Mouse (Mus musculus) monocyte, adult 59 days (primary cell): Measurements from ENCODE around the gene Prkaa1. TPM values are rescaled to one million over a fixed set of nuclear protein-coding genes. Genes with fewer than 3 reads are reported as not detected.

Experiments used
- total RNA-seq, 2 experiments: library from RNA; stranded (reverse); gene quantifications; one replicate each; pipeline ENCODE4 v1.2.4; 2023

The Prkaa1 gene
- total RNA-seq: 10 to 100 TPM; 20.8 to 22.1 TPM

DNA sequence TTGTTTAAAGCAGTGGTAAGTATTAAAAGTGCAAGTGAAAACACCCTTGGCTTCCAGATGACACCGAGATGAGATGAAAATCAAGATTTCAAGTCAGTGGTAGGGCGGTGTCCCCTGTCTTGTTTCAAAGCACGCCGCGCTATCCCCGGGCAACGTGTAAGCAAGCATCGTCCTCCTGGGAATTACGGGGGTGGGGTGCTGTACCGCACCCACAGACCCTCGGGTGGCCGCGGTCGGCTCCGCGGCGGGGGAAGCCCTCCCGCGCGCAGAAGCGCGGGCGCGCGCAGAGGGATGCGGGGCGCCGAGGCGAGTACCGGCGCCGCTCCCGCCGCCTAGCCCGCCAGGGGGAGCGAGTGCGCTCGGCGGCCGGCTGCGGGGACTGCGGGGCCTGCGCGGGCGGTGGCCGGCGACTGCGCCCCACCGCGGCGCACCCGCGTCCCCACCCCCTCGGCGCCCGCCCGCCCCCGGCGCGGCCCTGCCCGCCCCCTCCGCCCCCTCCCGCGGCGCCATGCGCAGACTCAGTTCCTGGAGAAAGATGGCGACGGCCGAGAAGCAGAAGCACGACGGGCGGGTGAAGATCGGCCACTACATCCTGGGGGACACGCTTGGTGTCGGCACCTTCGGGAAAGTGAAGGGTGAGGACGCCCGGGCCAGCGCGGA lies at the start of gene Prkaa1:
Gene Prkaa1, plus strand, starts transcription at position 501 of the 660 bp plus-strand sequence.

GRCm38 (mm10) chr15:5107686-5108654 lies 35.7 kb upstream of the Prkaa1 start, which contains the start of gene Card6:
Card6 (minus strand) TSS chr15:5108539.

DNA sequence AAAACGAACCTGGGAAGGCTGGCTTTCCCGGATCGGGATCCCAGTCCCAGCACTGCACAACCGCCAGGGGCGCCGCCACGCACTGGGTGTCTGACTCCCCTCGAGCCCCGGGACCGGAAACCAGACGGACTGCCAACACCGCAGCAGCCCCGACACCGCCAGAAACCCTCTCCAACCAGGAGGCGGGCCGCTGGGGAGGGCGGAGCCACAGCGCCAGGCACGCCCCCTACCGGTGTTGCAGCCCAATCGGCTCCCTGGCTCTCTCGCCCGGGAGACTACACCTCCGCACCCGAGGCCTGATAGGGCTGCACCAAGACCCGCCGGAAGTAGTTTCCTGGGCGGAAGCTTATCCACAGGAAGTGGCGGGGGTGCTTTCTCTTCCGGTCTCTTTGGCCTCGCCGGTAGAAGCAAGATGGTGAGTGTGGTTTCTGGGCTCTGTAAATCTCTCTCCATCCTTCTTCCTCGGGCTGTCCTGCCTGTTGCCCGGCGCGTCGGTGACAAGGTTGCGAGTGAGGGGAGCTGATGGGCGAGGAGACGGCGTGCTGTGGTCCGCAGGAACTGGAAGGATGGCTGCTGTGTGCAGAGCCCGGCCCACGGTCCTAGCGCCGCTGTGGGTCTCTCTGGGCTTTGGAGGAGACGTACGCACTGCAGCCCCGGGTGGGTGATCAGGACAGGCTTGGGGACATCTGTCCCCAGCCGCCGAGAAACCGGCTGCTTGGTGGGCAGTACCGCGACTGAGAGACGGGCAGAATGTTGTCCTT lies 27.2 kb upstream of the Prkaa1 start, which contains the start of gene Rpl37:
Gene Rpl37, plus strand, starts transcription at position 376 of the 761 bp plus-strand sequence.

GRCm38 (mm10) chr15:5185366-5186292 lies 42.0 kb downstream of the Prkaa1 start, which contains the start of gene Ttc33:
Ttc33 (plus strand) TSS chr15:5185525.

Other genes starting within 250 kb of the Prkaa1 start
- gene Mroh2b, start 245.1 kb upstream of the Prkaa1 start, total RNA-seq: not detected
- not detected for gene C7, start 80.1 kb upstream of the Prkaa1 start, total RNA-seq
- gene Card6, start 35.3 kb upstream of the Prkaa1 start, total RNA-seq: 1 to 10 TPM; 5.9 to 8.6 TPM
- gene Rpl37, start 27.2 kb upstream of the Prkaa1 start, total RNA-seq: 100 to 1,000 TPM; 608 to 621 TPM
- 10 to 100 TPM; 28.7 to 34.9 TPM for gene Ttc33, start 41.7 kb downstream of the Prkaa1 start, total RNA-seq
- 10 to 100 TPM; 84.8 to 90.2 TPM for gene Ptger4, start 100.3 kb downstream of the Prkaa1 start, total RNA-seq